Mouse (Mus musculus): ENCODE measurements at regions not wholly inside any gene's neighbourhood (a gene's known extent, or its start where the extent isn't known, plus 50 kb on each side); places are given as distances from the start of the nearest gene placed in this dataset.

DNA sequence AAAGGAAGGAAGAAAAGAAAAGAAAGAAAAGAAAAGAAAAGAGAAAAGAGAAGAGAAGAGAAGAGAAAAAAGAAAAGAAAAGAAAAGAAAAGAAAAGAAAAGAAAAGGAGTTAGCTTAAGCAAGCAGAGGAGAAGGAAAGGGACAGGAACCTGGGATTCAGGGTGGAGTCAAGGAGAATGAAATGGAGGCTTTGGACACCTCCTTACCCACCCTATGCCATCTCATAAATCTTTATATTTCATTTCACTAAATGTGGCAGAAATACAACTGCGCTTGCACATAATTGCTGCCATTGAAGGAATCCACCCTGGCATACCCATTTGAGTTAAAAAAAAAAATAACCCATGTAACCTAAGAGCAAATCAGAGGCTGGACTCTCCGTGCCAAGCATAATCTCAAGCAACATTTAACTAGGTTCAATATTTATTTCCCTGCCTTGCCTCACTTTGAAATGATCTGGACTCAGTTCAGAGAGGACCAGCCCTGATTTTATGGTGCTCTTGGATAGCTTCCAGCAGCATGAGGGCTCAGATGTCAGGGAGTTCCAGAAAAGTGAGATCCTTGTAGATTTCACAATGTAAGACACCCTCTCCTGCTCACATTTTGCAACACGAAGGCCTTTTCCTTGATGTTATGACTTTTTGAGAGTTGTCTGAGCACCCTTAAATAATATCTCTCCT lies 456.2 kb downstream of the Pik3r1 start:
- H3K27ac ChIP-seq (ENCODE audit: control insufficient read depth, insufficient read depth, low read depth, low read length, poor library complexity): no peak overlapping the region
- WGBS: 76% methylated on average over 3 of the region's 3 CpGs
- H3K4me1 ChIP-seq (ENCODE audit: control insufficient read depth, insufficient read depth, low read length): no peaks in the 10 kb centered on the region
- no peak for TF ChIP-seq CTCF (IDR thresholded peaks at IDR 0.05; ENCODE audit: control insufficient read depth, insufficient read depth, low read length)
- TF ChIP-seq POLR2A (IDR thresholded peaks at IDR 0.05; ENCODE audit: borderline replicate concordance, control insufficient read depth, low read depth, low read length): no peak
- H3K4me3 ChIP-seq (replicated peaks; ENCODE audit: control insufficient read depth, low read depth, low read length): no peak overlapping the region

GRCm38 (mm10) chr13:101308724-101309123 lies 459.3 kb downstream of the Pik3r1 start:
- TF ChIP-seq CTCF (IDR thresholded peaks at IDR 0.05; ENCODE audit: control insufficient read depth, insufficient read depth, low read length): no peak
- no peak for TF ChIP-seq POLR2A (IDR thresholded peaks at IDR 0.05; ENCODE audit: borderline replicate concordance, control insufficient read depth, low read depth, low read length)
- H3K27ac ChIP-seq (ENCODE audit: control insufficient read depth, insufficient read depth, low read depth, low read length, poor library complexity): no peak overlapping the region
- WGBS: 20% methylated on average over 5 of the region's 5 CpGs
- H3K4me1 ChIP-seq (ENCODE audit: control insufficient read depth, insufficient read depth, low read length): no peaks in the 10 kb centered on the region
- no peak overlapping the region for H3K4me3 ChIP-seq (replicated peaks; ENCODE audit: control insufficient read depth, low read depth, low read length)

GRCm38 (mm10) chr13:101305695-101306413 lies 462.2 kb downstream of the Pik3r1 start:
- 79% methylated on average over 11 of the region's 11 CpGs for WGBS
- Histone ChIP-seq H3K27ac (ENCODE audit: control insufficient read depth, insufficient read depth, low read depth, low read length, poor library complexity) (no peak overlapping the region), H3K4me1 (ENCODE audit: control insufficient read depth, insufficient read depth, low read length) (no peaks in the 10 kb centered on the region), H3K4me3 (replicated peaks; ENCODE audit: control insufficient read depth, low read depth, low read length) (no peak overlapping the region)
- TF ChIP-seq POLR2A (IDR thresholded peaks at IDR 0.05; ENCODE audit: borderline replicate concordance, control insufficient read depth, low read depth, low read length) (no peak), CTCF (IDR thresholded peaks at IDR 0.05; ENCODE audit: control insufficient read depth, insufficient read depth, low read length) (no peak)

DNA sequence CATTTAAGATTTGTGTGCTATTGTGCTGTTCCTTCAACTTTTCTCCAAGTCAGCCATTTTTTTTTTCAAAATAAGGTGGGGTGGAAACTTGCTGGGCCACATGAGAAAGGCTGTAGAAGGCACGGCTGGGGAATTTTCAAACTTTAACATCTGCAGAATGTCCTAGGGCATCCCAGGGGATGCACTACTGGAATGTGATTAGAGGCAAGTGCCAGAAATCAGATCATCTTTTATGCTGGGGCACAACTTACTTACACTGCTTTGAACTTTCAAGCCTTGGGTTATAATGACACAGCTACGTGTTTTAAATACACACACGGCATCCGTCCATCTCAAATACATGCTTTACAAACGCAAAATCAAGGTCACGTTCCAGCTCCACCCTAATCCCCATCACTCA lies 463.0 kb downstream of the Pik3r1 start:
- no peaks in the 10 kb centered on the region for H3K4me1 ChIP-seq (ENCODE audit: control insufficient read depth, insufficient read depth, low read length)
- H3K27ac ChIP-seq (ENCODE audit: control insufficient read depth, insufficient read depth, low read depth, low read length, poor library complexity): no peak overlapping the region
- 89% methylated on average over 6 of the region's 6 CpGs for WGBS
- no peak for TF ChIP-seq CTCF (IDR thresholded peaks at IDR 0.05; ENCODE audit: control insufficient read depth, insufficient read depth, low read length)
- TF ChIP-seq POLR2A (IDR thresholded peaks at IDR 0.05; ENCODE audit: borderline replicate concordance, control insufficient read depth, low read depth, low read length): no peak
- no peak overlapping the region for H3K4me3 ChIP-seq (replicated peaks; ENCODE audit: control insufficient read depth, low read depth, low read length)

- H3K4me1 ChIP-seq (ENCODE audit: control insufficient read depth, insufficient read depth, low read length): no peaks in the 10 kb centered on the region
- H3K27ac ChIP-seq (ENCODE audit: control insufficient read depth, insufficient read depth, low read depth, low read length, poor library complexity): no peak overlapping the region
- 93% methylated on average over 2 of the region's 2 CpGs for WGBS
- TF ChIP-seq POLR2A (IDR thresholded peaks at IDR 0.05; ENCODE audit: borderline replicate concordance, control insufficient read depth, low read depth, low read length) (no peak), CTCF (IDR thresholded peaks at IDR 0.05; ENCODE audit: control insufficient read depth, insufficient read depth, low read length) (no peak)
- H3K4me3 ChIP-seq (replicated peaks; ENCODE audit: control insufficient read depth, low read depth, low read length): no peak overlapping the region
Observed at GRCm38 (mm10) chr13:101301361-101301760, 466.7 kb downstream of the Pik3r1 start.

DNA sequence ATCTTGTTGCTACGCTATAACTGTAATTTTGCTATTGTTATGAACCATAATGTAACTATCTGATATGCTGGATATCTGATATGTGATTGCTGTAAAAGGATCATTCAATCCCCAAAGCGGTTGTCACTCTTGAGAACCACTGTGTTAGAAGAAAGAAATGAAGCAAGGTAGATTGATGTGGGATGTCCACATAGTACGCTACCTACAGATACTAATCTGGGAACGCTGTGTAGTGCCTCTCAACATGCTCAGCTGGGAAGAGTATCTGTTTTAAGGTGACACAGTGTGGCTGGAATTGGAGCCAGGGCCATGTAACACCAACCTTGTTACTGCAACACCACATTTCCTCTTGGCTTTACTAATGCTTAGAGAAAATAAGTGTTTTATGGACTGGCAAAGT lies 456.2 kb upstream of the Slc30a5 start:
- no peak for TF ChIP-seq CTCF (IDR thresholded peaks at IDR 0.05; ENCODE audit: control insufficient read depth, insufficient read depth, low read length)
- TF ChIP-seq POLR2A (IDR thresholded peaks at IDR 0.05; ENCODE audit: borderline replicate concordance, control insufficient read depth, low read depth, low read length): no peak
- Histone ChIP-seq H3K27ac (ENCODE audit: control insufficient read depth, insufficient read depth, low read depth, low read length, poor library complexity) (no peak overlapping the region), H3K4me1 (ENCODE audit: control insufficient read depth, insufficient read depth, low read length) (no peaks in the 10 kb centered on the region), H3K4me3 (replicated peaks; ENCODE audit: control insufficient read depth, low read depth, low read length) (no peak overlapping the region)
- 81% methylated on average over 4 of the region's 4 CpGs for WGBS

DNA sequence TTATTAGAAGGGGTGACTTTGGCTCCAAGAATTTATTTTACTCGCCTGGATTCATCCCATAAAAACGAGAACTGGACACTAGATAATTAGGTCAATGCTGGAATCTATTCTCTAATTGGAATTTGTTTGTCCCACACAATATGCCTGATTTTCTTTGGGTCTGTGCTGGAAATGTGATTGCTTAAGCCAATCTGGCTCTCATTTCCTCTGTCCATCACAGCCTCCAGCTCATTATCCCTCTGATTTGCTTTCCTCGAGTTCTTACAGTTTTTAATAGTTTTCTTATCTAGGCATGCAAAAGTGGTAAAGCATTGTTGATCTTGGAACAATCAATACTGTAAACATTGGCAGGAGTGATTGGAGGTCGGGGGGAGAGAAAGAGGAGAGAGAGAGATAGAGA lies 453.9 kb upstream of the Slc30a5 start:
- 70% methylated on average over 4 of the region's 4 CpGs for WGBS
- H3K4me1 ChIP-seq (ENCODE audit: control insufficient read depth, insufficient read depth, low read length): no peaks in the 10 kb centered on the region
- no peak overlapping the region for H3K4me3 ChIP-seq (replicated peaks; ENCODE audit: control insufficient read depth, low read depth, low read length)
- H3K27ac ChIP-seq (ENCODE audit: control insufficient read depth, insufficient read depth, low read depth, low read length, poor library complexity): no peak overlapping the region
- TF ChIP-seq CTCF (IDR thresholded peaks at IDR 0.05; ENCODE audit: control insufficient read depth, insufficient read depth, low read length): no peak

- Histone ChIP-seq H3K27ac (ENCODE audit: control insufficient read depth, insufficient read depth, low read depth, low read length, poor library complexity) (no peak overlapping the region), H3K4me3 (replicated peaks; ENCODE audit: control insufficient read depth, low read depth, low read length) (no peak overlapping the region), H3K4me1 (ENCODE audit: control insufficient read depth, insufficient read depth, low read length) (no peaks in the 10 kb centered on the region)
- 77% methylated on average over 15 of the region's 15 CpGs for WGBS
- TF ChIP-seq CTCF (IDR thresholded peaks at IDR 0.05; ENCODE audit: control insufficient read depth, insufficient read depth, low read length): no peak
- no peak for TF ChIP-seq POLR2A (IDR thresholded peaks at IDR 0.05; ENCODE audit: borderline replicate concordance, control insufficient read depth, low read depth, low read length)
Observed at GRCm38 (mm10) chr13:101286029-101286917, 453.0 kb upstream of the Slc30a5 start.
